Mouse (Mus musculus) adrenal gland, postnatal 10 days (tissue): ENCODE data around the gene H2-Ob. TPM values are rescaled to one million over a fixed set of nuclear protein-coding genes. Genes with fewer than 3 reads are reported as not detected.

Experiments
- DNase-seq: peaks from one replicate; pipeline ENCODE4 v3.0.0; 2021; ENCODE audit warnings: mixed read lengths
- total RNA-seq, 2 experiments: library from RNA; stranded (reverse); gene quantifications; 2 replicates each; pipeline ENCODE4 v1.2.3; 2021

The H2-Ob gene
- total RNA-seq, 2 experiments from 2014 or later = 2.7 to 3.5 TPM

DNA sequence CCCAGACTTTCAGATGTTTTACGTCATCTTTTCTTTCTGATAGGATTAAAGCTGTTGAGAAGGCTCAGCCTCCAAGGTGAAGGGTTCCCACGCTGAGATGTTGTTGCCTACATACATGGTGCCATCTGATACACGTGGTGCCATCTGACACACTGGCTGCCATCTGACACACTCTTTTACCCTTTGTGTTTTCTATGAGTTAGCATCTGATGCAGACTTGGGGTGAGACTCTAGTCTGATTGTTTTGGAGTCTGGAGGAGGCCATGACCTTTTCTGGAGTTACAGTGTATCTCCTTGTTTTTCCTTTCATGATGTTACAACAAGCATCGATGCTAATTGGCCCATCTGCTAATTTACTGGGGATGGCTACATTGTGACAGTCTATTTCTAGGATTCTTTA lies 6.0 kb downstream of the H2-Ob start:
- DNase-seq = no peak

DNA sequence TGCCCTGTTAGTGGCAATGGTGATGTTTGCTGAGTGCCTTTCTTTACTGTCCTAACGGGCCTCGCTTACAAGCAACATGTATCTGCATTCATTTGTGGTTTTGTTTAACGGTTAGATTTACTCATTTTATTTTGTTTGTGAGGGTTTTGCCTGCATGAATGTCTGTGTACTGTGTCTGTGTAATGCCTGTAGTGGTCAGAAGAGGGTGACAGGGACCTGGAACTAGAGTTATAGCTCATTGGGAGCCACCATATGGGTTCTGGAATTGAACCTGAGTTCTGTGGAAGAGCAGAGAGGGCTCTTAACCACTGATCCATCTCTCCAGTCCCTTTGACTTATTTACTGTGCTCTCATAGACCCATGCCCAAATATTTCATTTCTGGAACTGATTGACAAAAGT lies 8.3 kb downstream of the H2-Ob start:
- DNase-seq = no peak

DNA sequence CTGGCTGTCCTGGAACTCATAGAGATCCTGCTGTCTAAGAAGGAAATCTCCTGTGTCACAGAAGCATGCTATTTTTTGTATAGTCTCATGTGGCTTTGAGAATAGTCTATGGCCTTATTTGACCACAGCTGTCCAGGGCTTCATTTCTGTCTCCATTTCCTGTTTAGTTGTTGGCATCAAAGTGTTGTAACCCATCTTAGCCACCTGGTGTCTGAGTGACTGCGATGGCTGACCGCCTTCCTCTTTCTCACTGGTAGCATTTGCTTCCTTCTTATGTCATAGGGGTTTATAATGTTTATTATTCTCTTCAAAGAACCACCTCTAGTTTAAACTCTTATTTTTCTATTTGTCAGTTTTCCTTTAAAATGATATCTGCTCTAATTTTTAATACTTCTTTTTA lies 10.1 kb downstream of the H2-Ob start:
- DNase-seq = no peak

DNA sequence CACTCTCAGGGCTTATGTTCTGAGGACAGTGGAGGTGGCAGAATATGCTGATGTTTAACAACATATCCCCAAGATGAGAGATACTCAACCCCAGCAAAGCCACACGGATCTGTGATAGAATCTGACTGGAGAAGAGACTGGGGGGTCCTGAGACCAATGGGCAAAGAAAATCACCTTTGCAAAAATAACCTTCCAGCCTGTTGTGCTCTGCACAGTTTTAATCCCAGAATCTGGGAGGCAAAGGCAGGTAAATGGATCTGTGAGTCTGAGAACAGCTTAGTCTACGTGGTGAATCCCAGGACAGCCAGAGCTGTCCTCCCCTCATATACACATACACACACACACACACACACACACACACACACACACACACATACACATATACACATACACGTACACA lies 10.7 kb downstream of the H2-Ob start:
- DNase-seq = no peak

DNA sequence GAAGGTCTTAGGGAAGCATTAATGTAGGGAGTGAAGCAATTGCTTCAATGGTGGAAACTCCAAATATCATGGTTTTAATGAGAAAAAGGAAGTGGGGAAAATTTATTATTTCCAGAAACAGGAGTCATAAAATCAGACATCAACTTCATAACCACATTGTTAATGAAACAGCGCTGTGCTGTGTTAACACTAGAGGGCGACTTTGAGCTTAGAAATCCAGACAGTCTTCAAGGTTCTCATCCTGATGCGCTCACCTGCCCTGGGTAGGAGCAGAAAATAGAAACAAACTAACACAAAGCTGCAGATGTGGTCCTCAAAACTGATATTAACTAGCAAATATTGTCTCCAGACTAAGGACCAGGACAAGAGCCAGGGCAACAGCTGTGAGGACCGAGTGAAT lies 11.2 kb downstream of the H2-Ob start:
- peak; percentile 45 for DNase-seq

DNA sequence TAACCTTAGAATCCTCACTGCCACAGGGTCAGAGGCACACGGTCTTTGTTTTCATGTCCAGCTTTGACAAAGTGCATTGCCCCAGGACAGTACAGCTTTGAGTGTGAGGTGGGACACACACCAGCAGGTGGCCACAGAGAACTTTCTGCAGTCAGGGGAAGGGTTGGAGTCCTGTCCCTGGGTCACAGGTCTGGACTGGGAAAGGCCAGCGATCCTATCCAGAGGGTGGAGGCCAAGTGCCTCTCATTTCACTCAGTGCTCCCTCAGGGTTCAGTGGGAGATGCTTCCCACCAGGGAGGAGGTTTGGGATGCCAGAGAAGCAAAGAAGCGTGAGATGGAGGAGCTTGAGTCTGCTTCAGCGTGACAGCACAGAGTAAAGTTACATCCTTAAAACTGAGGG lies 13.0 kb downstream of the H2-Ob start:
- DNase-seq = no peak

DNA sequence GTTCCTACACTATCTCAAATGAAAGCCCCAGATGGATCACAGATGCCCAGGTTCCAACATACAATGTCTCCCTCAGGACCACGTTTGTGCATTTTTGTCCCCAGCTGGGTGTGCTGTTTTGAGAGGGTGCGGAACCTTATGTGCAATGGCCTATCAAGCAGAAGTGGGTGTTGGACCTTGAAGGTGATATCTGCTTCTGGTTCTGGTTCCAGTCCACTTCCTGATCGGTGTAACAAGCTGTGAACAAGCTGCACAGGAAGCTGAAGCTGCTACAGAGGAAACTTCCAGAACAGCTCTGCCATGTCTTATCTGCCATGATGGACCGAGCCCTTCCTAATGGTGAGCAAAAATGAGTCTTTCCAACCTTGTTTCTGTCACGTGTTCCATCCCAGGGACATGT lies 17.8 kb downstream of the H2-Ob start:
- no peak for DNase-seq

DNA sequence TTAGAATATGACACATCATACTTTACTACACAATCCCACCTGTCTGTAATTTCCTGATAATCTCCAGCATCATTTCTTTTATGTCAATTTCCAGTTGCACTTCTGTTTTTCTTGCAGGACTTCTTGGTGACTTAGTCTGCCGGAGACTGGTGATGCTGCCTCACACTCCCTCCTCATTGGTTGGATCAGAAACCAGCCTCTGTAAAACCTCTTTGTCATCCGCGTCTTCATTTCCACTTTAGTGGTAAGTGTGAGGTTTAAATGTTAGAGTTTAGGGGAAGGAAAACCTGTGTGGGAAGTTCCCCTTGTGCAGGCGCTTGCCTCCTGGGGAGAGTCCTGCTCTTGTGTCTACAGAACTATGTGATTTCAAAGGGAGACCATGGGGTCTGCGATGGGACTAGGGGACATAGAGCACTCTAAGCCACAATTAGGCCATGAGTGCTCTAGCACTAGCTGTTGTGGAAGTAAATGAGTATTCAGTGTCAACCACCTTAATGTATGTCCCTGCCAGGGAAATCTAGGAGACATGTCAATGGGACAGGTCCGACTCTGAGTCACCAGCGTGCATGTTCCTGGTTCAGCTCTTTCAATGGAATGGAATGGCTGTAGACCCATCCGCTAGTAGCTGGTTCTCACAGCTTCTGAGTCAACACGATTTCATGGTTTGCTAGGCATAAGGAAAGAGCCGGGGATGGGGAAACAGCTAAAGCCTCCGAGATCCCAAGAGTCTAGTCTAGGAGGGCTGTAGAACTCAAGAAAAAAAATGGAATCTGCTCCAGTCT lies 19.1 kb downstream of the H2-Ob start, which contains the start of gene H2-Ab1:
H2-Ab1 (plus strand) TSS at position 96 of the 782 bp plus-strand sequence.
- peak; percentile 88 for DNase-seq

DNA sequence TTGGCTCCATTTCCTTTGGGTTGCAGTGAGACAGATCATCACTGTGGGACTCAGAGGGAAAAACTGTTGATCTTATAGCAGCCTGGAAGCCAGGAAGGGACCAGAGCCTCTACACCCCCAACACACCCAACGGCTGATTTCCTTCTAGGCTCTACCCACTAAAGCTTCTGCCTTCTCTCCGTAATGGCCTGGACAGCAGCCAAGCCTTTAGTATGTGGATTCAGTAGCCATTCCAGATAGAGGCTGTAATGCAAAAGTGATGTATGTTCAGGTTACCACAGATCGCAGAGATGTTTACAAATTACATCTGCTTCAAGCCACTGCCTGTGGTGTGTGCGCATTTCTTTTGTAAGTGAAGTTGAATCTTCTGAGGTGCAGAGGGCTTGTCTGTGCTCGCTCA lies 21.8 kb downstream of the H2-Ob start:
- DNase-seq = no peak

DNA sequence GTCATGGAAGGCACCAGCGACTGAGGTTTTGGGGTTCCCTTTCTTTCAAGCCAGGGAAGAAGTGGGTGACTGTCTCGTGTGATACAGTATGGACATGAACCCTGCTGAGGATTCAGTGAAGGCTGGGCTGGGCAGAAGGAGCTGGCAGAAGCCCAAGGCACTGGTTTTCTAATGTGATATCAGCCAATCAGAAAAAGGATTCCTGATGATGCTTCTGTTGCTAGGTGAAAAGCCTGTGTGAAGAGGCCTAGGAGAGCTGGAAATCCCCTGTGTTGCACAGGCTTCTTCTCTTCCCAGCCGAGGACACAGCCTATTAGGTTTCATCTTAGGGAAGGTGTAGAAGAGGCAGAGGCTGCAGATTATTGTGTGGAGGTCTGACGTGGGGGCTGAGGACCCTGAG lies 22.8 kb downstream of the H2-Ob start:
- peak; percentile 72 for DNase-seq

DNA sequence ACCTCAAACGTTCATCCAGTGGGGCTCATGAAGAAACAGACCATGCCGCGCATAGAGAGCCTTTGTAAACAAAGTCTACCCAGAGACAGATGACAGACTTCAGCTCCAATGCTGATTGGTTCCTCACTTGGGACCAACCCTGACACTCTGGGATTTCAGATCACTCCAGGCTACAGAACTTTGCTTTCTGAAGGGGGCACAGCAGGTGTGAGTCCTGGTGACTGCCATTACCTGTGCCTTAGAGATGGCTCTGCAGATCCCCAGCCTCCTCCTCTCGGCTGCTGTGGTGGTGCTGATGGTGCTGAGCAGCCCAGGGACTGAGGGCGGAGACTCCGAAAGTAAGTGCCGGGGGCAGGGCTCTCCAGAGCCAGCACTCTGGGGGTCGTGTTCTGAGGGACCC lies 24.4 kb downstream of the H2-Ob start:
- peak; percentile 79 for DNase-seq

DNA sequence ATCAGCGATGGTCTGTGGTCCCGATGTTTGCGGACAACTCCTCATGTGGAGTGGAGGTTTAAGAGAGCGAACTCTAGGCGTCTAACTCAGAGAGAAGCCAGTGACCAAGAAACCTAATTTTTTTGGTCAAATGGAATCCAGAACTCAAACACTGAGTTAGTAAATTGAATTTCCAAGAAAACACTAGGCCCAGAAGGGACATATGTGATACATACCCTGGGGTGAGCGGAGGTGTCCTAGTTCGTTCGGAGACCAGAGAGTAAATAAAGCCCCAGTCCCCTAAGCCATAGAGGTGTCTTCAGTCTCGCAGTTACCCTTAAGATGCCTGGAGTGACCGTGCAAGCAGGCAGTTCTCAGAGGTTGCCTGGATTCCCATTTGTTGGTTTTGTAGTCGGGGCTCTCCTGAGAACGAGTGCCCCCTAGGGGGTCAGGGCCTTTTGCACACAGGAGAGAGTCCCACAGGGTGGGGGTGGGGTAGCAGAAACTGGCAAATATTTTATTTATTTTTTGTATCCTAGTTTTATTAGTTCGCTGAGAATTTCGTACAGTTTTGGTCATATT lies 25.2 kb downstream of the H2-Ob start:
- DNase-seq = no peak

DNA sequence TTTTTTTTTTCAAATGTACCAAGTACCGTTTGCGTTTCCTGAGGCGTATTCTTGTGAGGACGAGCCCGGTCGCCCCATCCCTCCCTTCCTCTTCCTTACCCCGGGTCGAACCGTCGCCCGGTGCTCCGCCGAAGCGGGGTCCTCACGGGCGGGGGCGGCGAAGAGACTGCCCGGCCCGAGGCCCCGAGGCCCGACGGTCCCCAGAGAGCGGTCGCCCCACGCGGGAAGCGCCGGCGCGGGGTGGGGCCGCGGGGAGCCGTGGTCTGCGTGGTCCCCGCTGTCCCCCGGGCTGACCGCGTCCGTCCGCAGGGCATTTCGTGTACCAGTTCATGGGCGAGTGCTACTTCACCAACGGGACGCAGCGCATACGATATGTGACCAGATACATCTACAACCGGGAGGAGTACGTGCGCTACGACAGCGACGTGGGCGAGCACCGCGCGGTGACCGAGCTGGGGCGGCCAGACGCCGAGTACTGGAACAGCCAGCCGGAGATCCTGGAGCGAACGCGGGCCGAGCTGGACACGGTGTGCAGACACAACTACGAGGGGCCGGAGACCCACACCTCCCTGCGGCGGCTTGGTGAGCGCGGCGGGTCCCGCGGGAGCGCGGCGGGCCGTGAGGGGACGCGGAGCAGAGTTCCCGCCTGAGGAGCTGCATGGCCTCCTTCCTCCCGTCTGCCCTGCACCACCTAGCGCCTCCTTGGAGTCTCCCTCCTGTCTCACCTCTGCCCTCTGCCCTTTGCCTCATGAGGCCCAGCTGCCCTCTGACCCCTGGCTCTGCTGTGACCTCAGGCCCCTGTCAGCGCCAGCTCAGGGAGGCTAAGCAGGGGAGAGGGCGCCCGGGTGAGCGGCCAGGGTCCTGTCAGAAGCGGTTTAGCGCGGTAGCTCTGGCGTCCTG lies 26.0 kb downstream of the H2-Ob start:
- DNase-seq = peak; percentile 23

DNA sequence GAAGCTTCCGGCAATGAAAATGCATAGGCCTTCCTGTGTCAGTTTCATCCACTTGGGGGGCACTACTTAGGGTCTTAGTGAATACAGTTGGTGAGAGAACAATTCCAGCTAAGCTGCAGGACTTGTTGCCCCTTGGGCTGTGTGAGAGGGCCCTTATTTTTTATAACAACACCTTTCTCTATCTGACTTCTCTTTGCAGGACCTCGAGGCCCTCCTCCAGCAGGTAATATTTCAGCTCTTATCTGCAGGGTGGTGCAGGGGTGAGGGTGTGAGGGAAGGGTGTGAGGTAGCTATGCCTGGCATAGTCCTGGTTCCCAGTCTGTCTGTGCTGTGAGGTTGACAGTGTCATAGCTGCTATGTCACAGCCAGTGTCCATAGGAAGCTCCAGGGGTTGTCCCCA lies 29.6 kb downstream of the H2-Ob start:
- DNase-seq = no peak

DNA sequence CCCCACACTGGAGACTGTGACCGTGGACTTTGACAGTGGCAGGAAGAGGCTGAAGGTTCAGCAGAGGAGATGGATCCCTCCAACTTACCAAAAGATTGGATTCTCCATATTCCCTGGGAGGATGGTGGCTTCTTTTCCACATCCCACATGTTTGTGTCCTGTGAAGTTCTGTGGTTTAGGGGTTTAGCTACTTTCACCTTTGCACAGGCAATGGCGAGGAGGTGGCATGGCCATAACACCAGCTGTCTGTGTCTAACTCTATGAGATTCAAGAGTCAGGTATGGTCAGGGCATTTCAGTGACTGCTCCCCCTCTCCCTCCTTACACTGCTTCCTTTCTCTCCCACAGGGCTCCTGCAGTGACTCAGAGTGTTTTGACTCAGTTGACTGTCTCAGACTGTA lies 30.0 kb downstream of the H2-Ob start:
- DNase-seq = no peak

DNA sequence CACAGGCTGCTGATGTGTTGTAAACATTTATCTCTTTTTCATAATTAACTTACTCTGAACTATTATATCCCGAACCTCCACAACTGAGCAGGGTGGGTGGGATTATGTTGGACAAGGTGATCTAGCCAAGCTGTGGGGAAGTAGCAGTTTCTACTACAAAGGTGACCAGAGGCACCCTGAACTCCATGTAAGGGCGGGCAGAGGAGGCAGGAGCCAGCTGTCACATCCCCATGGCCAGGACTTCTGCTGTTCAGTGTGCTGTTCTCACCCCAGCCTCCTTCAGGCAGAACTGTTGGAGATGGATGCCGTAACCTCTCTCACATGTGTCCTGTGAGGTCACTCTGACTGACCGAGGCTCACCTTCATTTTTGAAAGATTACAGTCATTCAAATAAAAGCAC lies 31.1 kb downstream of the H2-Ob start:
- no peak for DNase-seq

DNA sequence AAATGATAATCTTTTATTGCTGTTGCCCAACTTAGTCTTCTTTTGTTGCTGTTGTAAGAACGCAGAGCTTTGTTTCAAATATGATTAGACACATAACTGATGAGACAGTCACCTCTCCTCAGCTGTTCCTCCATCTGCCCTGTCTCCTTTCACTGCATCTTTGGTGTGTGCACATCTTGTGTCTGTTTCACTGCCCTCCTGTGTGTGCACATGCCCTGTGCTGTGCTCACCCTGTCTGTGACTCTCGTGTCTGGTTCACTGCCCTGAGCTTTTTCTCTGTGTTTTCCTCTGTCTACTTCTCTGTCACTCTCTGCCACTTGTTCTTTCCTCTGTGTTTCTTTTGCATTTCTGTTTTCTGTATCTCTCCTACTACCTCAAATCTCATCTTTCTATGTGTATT lies 31.5 kb downstream of the H2-Ob start:
- DNase-seq = no peak

DNA sequence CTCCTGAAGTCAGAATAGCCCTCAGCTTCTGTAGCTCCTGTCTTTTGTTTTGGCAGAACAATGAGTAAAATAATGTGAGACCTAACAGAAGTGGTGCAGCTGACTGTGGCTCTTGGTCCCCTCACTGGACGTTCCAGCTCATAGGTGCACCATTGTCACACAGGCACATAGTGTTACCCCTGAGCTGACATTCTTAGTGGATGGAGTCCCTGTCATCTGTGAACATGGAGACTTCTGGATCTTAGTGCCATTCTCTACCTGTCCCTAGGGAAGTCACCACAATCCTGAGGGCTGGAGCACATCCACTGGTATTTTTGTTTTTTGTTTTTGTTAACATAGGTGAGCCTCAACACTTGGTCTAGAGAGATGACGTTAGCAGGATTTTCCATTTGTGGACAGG lies 32.2 kb downstream of the H2-Ob start:
- no peak for DNase-seq

DNA sequence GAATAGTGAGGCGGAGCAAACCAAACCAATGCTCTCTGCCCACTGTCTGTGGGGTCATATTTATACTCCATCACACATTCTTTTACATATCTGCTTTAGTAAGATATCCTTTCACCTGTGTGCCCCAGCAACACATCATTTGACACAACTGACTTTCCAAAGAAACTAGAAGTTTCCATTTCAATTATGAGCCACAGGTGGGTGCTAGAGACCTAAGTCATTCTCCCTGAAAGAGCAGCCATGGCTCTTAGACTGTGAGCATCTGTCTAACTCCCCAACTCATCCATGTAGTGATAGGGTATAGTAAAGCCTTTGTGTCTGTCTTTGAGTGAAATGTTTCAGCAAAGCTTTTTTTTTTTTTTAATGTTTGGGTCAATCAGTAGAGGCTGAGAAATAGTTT lies 33.4 kb downstream of the H2-Ob start:
- no peak for DNase-seq

DNA sequence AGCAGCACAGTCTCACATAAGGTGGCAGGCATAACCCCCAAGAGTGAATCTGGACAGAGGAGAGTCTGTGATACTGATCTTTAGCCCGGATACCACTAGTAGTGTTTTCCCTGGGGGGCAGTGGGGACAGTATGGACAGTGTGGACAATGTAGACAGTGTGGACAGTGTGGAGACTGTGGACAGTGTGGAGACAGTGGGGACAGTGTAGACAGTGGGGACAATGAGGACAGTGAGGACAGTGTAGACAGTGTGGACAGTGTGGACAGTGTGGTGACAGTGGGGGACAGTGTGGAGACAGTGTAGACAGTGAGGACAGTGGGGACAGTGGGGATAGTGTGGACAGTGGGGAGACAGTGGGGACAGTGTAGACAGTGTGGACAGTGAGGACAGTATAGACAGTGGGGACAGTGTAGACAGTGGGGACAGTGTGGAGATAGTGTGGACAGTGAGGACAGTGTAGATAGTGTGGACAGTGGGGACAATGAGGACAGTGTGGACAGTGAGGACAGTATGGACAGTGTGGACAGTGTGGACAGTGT lies 41.9 kb downstream of the H2-Ob start:
- DNase-seq = no peak

DNA sequence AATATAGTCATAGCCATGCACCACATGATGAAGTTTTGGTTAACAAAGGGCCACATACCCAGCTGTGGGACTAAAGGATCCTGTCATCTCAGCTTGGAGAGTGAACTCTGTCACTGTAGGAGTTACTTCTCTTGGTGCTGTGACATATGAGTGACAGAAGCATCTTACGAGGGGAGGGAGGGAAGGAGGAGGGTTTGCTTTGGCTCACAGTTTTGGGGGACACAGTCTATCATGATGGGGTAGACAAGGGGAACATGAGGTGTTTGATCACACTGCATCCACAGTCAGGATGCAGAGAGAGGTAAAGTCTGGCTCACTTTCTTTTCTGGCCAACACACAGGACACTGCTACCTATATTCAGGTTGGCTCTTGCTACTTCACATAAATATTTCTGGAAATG lies 43.1 kb downstream of the H2-Ob start:
- no peak for DNase-seq

DNA sequence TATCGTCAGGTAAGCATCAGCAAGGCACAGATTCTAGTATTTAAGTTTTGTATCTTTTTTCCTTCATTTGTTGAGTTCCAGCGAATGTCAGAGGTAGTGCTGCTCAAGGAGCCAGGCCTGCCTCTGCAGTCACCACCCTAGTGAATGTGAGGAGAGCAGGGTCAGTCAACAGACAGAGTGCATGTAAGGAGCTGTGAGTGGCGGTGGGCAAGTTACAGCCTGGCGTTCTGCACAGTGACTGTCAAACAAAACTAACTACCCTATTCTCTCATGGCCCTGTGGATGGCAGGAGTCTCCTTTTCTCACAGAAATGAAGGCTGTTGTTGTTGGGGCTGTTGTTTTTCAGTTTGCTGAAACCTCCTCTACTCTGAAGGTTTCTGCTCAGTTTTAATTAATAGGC lies 46.7 kb downstream of the H2-Ob start:
- DNase-seq = no peak

DNA sequence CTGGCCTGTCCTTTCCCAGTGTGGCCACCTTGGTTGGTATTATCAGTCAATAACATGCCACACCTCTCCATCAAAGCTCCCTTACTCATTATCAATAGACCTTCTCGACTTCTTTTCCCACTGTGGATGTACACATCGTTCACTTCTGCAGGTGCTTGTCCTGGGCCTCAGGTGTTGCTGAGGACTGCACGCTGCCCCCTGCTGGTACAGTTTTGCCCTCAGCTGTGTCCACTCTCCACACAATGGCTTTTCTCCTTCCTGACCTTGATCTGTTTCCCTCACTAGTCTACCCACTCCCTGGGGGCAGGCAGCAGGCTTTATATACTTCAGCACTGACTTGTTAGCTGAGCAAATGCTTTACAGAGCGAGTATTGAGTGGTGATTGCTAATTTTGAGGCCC lies 47.1 kb downstream of the H2-Ob start:
- peak; percentile 52 for DNase-seq
